Mouse (Mus musculus): ENCODE results near the gene B4galt1. TPM values are rescaled to one million over a fixed set of nuclear protein-coding genes. Genes with fewer than 3 reads are reported as not detected.

B4galt1 gene
- 48.2 and 54.0 TPM in 2 replicates for polyA plus RNA-seq (2015; fragmentation: Nextera tagmentation; extraction: Ambion mirVana)

GRCm38 (mm10) chr4:40853565-40854386 is at the start of gene B4galt1:
Gene B4galt1 (minus strand): TSS chr4:40854005.

GRCm38 (mm10) chr4:40757780-40758420 is 95.9 kb downstream of the B4galt1 start, which contains the start of gene Smu1:
Gene Smu1 (minus strand): TSS chr4:40757923.

Small RNA genes lying within 50 kb of the gene (microRNA-seq; reads per million reads assigned to microRNA genes)
- not detected for gene Gm24112
- not detected for gene Gm25931
- not detected for gene Mir5123

Other genes with a start within 250 kb of the B4galt1 start
- gene Aptx, start 150.8 kb downstream of the B4galt1 start, polyA plus RNA-seq (2015; fragmentation: Nextera tagmentation; extraction: Ambion mirVana), result 22.9 and 23.0 TPM in 2 replicates
- 214 and 256 TPM in 2 replicates for gene Dnaja1, start 131.9 kb downstream of the B4galt1 start, polyA plus RNA-seq (2015; fragmentation: Nextera tagmentation; extraction: Ambion mirVana)
- 91.2 and 91.9 TPM in 2 replicates for gene Smu1, start 96.1 kb downstream of the B4galt1 start, polyA plus RNA-seq (2015; fragmentation: Nextera tagmentation; extraction: Ambion mirVana)
- gene Spink4, start 66.0 kb upstream of the B4galt1 start, polyA plus RNA-seq (2015; fragmentation: Nextera tagmentation; extraction: Ambion mirVana), result not detected in 2 replicates
- gene Bag1, start 94.3 kb upstream of the B4galt1 start, polyA plus RNA-seq (2015; fragmentation: Nextera tagmentation; extraction: Ambion mirVana), result 203 and 224 TPM in 2 replicates
- gene Chmp5, start 94.4 kb upstream of the B4galt1 start, polyA plus RNA-seq (2015; fragmentation: Nextera tagmentation; extraction: Ambion mirVana), result 105 and 114 TPM in 2 replicates
- gene Nfx1, start 116.9 kb upstream of the B4galt1 start, polyA plus RNA-seq (2015; fragmentation: Nextera tagmentation; extraction: Ambion mirVana), result 31.7 and 34.0 TPM in 2 replicates
- gene Aqp7, start 194.1 kb upstream of the B4galt1 start, polyA plus RNA-seq (2015; fragmentation: Nextera tagmentation; extraction: Ambion mirVana), result 1.9 and 2.2 TPM in 2 replicates
- gene Aqp3, start 244.2 kb upstream of the B4galt1 start, polyA plus RNA-seq (2015; fragmentation: Nextera tagmentation; extraction: Ambion mirVana), result 106 and 129 TPM in 2 replicates

Measured in urinary bladder, postnatal 0 days (tissue).